Mouse (Mus musculus) erythroblast, adult 5-6 weeks (primary cell): ENCODE data around the gene Gm428. TPM values are rescaled to one million over a fixed set of nuclear protein-coding genes. Genes with fewer than 3 reads are reported as not detected.
"Not testable (repeated sequence)": the region's sequence is repeated elsewhere in the genome, so short reads cannot be mapped to it uniquely, and the experiment has no call there.

Source experiments
- ATAC-seq: replicated peaks from 2 replicates; pipeline ENCODE4 v1.8.0; 2016; ENCODE audit warnings: moderate number of reproducible peaks, mild to moderate bottlenecking, moderate TSS enrichment, inconsistent platforms; ENCODE audit not compliant: poor library complexity, low FRiP score, severe bottlenecking
- total RNA-seq, 2 experiments: library from RNA; stranded (forward) in 1 of 2; stranded (reverse) in 1 of 2; fragments of 150-400 nt in 1 of 2; fragments of 200-764, 138-1000 nt in 1 of 2; gene quantifications; 2 replicates each; pipeline versions ENCODE4 v1.2.3 to v1.2.4; 2015 to 2017; ENCODE audit warnings: low replicate concordance in 2 of 2

The Gm428 gene
- not detected in 2 replicates for total RNA-seq (2015; ENCODE audit: low replicate concordance)
- total RNA-seq (2017; ENCODE audit: low replicate concordance): not detected in 2 replicates

- ATAC-seq: not testable (repeated sequence)
These were observed at the start of gene Gm428 for GRCm38 (mm10) chr4:73683216-73683615. Gene Gm428, plus strand, starts transcription at chr4:73683516.

DNA sequence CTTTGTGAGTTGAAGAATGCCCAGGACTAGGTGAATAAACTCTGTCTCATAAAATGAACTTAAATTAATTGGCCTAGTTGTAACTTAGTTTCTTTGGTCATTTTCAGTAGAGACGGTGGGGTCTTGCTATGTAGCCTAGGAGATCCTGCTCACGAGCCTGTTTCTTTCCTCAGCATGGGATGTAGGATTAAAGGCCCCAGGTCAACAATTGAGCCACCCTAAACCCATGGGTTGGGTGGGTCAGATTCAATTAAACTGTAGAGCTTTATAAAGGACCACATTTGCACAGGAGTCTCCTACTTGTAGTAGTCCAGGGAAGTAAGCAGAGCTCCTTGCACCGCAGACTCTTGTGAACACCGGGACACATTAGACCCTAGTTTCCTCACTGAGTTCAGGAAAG, 45.5 kb upstream of the Gm428 start, which contains the start of gene Gm11236:
TSS of gene Gm11236 (plus strand) at position 301 of the 400 bp plus-strand sequence.
- ATAC-seq: not testable (repeated sequence)

DNA sequence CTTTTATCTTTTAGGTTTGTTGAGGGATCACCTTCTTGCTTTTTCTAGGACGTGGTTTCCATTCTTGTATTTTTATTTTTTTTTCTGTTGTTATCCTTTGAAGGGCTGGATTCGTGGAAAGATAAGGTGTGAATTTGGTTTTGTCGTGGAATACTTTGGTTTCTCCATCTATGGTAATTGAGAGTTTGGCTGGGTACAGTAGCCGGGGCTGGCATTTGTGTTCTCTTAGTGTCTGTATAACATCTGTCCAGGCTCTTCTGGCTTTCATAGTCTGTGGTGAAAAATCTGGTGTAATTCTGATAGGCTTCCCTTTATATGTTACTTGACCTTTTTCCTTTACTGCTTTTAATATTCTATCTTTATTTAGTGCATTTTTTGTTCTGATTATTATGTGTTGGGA, 21.5 kb upstream of the Gm428 start:
- ATAC-seq: not testable (repeated sequence)

- not testable (repeated sequence) for ATAC-seq
These were observed 15.3 kb upstream of the Gm428 start, which contains the start of gene Gm11239 for GRCm38 (mm10) chr4:73668054-73668453. Gene Gm11239, plus strand, starts transcription at chr4:73668354.

DNA sequence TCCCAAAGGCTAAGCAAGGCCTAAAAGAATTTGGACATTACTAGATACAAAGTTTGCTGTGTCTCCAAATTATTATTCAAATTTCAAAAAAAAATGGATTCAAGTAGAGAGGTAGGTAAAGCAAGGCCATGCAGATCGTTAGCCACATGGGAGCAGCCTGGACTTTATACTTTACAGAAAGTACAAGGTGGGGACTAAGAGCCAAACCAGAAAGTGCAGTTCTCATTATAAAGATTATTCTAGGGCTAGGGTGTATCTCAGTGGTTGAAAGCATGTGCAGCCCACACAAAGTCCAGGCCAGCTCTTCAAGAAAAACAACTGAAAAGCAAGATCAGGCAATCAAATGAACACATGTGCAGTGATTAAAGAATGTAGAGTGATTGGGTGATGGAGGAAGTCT, 35.4 kb downstream of the Gm428 start:
- ATAC-seq: no peak

DNA sequence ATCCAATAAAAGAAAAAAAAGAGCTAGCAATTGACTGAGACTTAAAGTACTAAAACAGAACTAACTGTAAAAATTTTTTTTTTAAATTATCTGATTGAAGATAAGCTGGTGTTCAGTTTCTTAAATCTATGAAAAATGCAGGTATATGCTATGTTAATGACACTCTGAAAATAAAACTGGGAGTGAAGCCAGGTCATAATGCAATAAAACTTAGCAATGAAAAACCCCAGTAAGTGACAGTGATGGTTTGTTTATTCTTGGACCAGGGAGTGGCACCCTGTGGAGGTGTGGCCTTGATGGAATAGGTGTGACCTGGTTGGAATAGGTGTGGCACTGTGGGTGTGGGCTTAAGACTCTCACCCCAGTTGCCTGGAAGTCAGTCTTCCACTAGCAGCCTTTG, 36.5 kb downstream of the Gm428 start:
- no peak for ATAC-seq

Other genes starting within 250 kb of the Gm428 start
- not detected in 2 replicates for gene Gm11238, start 75.6 kb upstream of the Gm428 start, total RNA-seq (2015; ENCODE audit: low replicate concordance)
- gene Gm11238, start 75.6 kb upstream of the Gm428 start, total RNA-seq (2017; ENCODE audit: low replicate concordance): not detected in 2 replicates
- gene Gm11237, start 60.5 kb upstream of the Gm428 start, total RNA-seq (2015; ENCODE audit: low replicate concordance): not detected in 2 replicates
- gene Gm11237, start 60.5 kb upstream of the Gm428 start, total RNA-seq (2017; ENCODE audit: low replicate concordance): not detected in 2 replicates
- gene Gm11236, start 45.4 kb upstream of the Gm428 start, total RNA-seq (2015; ENCODE audit: low replicate concordance): not detected in 2 replicates
- gene Gm11236, start 45.4 kb upstream of the Gm428 start, total RNA-seq (2017; ENCODE audit: low replicate concordance): not detected in 2 replicates
- gene Gm11239, start 15.2 kb upstream of the Gm428 start, total RNA-seq (2015; ENCODE audit: low replicate concordance): not detected in 2 replicates
- not detected in 2 replicates for gene Gm11239, start 15.2 kb upstream of the Gm428 start, total RNA-seq (2017; ENCODE audit: low replicate concordance)
- not detected in 2 replicates for gene Rasef, start 107.5 kb downstream of the Gm428 start, total RNA-seq (2015; ENCODE audit: low replicate concordance)
- gene Rasef, start 107.5 kb downstream of the Gm428 start, total RNA-seq (2017; ENCODE audit: low replicate concordance): not detected in 2 replicates
- gene Gm11758, start 192.8 kb downstream of the Gm428 start, total RNA-seq (2015; ENCODE audit: low replicate concordance): not detected in 2 replicates
- gene Gm11758, start 192.8 kb downstream of the Gm428 start, total RNA-seq (2017; ENCODE audit: low replicate concordance): not detected in 2 replicates
- not detected in 2 replicates for gene Gm11757, start 207.6 kb downstream of the Gm428 start, total RNA-seq (2015; ENCODE audit: low replicate concordance)
- gene Gm11757, start 207.6 kb downstream of the Gm428 start, total RNA-seq (2017; ENCODE audit: low replicate concordance): not detected in 2 replicates
- gene Gm13871, start 222.4 kb downstream of the Gm428 start, total RNA-seq (2015; ENCODE audit: low replicate concordance): not detected in 2 replicates
- not detected in 2 replicates for gene Gm13871, start 222.4 kb downstream of the Gm428 start, total RNA-seq (2017; ENCODE audit: low replicate concordance)
- gene Gm11756, start 237.2 kb downstream of the Gm428 start, total RNA-seq (2015; ENCODE audit: low replicate concordance): not detected in 2 replicates
- not detected in 2 replicates for gene Gm11756, start 237.2 kb downstream of the Gm428 start, total RNA-seq (2017; ENCODE audit: low replicate concordance)